Mouse (Mus musculus): ENCODE results near the gene Pagr1b. TPM values are rescaled to one million over a fixed set of nuclear protein-coding genes. Genes with fewer than 3 reads are reported as not detected.

Pagr1b gene
- polyA plus RNA-seq, 1 experiment from 2014 or later = 0.36 TPM

GRCm38 (mm10) chr7:127016486-127016938 lies 228 bp upstream of the Pagr1b start:
- Histone ChIP-seq H3K4me2 (ENCODE audit: low read depth, low read length) (peak overlapping the region; percentile 85), H3K9ac (ENCODE audit: low read length) (peak overlapping the region; percentile 91), H3K36me3 (ENCODE audit: control insufficient read depth, insufficient read depth, low read length) (peaks cover 8% of the 10 kb centered on the region; the same call in 1 of the 2 replicates), H3K4me1 (ENCODE audit: control insufficient read depth, insufficient read depth, low read length) (peaks cover 58% of the 10 kb centered on the region), H3K4me3 (replicated peaks; ENCODE audit: low read length) (peak overlapping the region; percentile 63), H3K27ac (ENCODE audit: low read length) (peak overlapping the region; percentile 98), H3K9me3 (replicated peaks; ENCODE audit: control insufficient read depth, low read length) (no peaks in the 10 kb centered on the region), H3K27me3 (ENCODE audit: control insufficient read depth, insufficient read depth, low read length) (no peaks in the 10 kb centered on the region)
- under 1% methylated on average over 22 of the region's 22 CpGs for WGBS
- peak; percentile 48 for ATAC-seq (ENCODE audit: insufficient read depth, low FRiP score)

GRCm38 (mm10) chr7:127016081-127016480 lies 203 bp downstream of the Pagr1b start:
- Histone ChIP-seq H3K4me1 (ENCODE audit: control insufficient read depth, insufficient read depth, low read length) (peaks cover 54% of the 10 kb centered on the region), H3K9ac (ENCODE audit: low read length) (peak overlapping the region; percentile 91), H3K9me3 (replicated peaks; ENCODE audit: control insufficient read depth, low read length) (no peaks in the 10 kb centered on the region), H3K27ac (ENCODE audit: low read length) (peak overlapping the region; percentile 98), H3K36me3 (ENCODE audit: control insufficient read depth, insufficient read depth, low read length) (peaks cover 8% of the 10 kb centered on the region; the same call in 1 of the 2 replicates), H3K4me2 (ENCODE audit: low read depth, low read length) (peak overlapping the region; percentile 85), H3K27me3 (ENCODE audit: control insufficient read depth, insufficient read depth, low read length) (no peaks in the 10 kb centered on the region), H3K4me3 (replicated peaks; ENCODE audit: low read length) (peak overlapping the region; percentile 63)
- peak; percentile 19; the same call in 1 of the 2 replicates for ATAC-seq (ENCODE audit: insufficient read depth, low FRiP score)
- 3% methylated on average over 10 of the region's 10 CpGs for WGBS

DNA sequence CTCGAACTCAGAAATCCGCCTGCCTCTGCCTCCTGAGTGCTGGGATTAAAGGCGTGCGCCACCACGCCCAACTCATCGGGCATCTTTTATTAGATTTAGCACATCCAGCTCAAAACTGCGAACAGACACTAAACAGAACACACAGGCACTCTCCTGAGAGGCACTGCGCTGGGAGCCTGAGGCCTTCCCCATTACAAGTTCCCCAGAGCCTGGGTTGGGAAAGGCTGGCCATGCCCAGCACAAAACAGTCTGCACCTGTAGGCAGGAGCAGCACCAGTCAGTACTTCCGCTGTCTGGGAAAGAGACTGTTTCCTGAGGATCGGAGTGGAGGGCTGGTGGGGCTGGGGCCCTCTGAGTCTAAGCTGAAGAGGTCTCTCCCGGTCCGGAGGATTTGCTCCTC lies 1.3 kb downstream of the Pagr1b start:
- WGBS = 91% methylated on average over 12 of the region's 12 CpGs
- Histone ChIP-seq H3K9ac (ENCODE audit: low read length) (no peak overlapping the region; the same call in 1 of the 2 replicates), H3K4me3 (replicated peaks; ENCODE audit: low read length) (peak overlapping the region; percentile 60; the same call in 1 of the 2 replicates), H3K27ac (ENCODE audit: low read length) (no peak overlapping the region), H3K36me3 (ENCODE audit: control insufficient read depth, insufficient read depth, low read length) (peaks cover 8% of the 10 kb centered on the region; the same call in 1 of the 2 replicates), H3K4me2 (ENCODE audit: low read depth, low read length) (no peak overlapping the region), H3K27me3 (ENCODE audit: control insufficient read depth, insufficient read depth, low read length) (no peaks in the 10 kb centered on the region), H3K9me3 (replicated peaks; ENCODE audit: control insufficient read depth, low read length) (no peaks in the 10 kb centered on the region), H3K4me1 (ENCODE audit: control insufficient read depth, insufficient read depth, low read length) (peaks cover 50% of the 10 kb centered on the region)
- no peak for ATAC-seq (ENCODE audit: insufficient read depth, low FRiP score)

DNA sequence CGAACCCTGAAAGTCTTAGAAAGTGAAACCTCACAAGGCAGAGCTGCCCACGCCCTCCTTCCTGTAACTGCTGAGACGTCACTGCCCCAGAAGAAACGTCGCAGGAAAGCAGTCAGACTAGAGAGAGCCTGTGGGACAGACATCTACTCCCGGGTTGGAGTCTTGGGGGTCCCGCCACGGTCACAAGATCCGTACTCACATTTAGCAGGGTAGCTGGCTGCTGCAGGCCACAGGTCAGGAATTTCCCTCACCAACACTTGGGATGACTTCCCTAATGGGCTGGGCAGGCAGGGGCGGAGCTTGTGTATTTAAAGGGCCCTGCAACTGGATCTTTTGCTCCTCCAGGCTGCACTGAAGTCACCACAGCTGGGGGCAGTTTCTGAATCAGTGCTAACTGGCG lies 2.0 kb downstream of the Pagr1b start, which contains the start of gene Mvp:
TSS of gene Mvp (minus strand) at position 302 of the 400 bp plus-strand sequence.
- WGBS = 20% methylated on average over 11 of the region's 11 CpGs
- Histone ChIP-seq H3K27ac (ENCODE audit: low read length) (peak within 1 kb of the TSS; percentile 70), H3K36me3 (ENCODE audit: control insufficient read depth, insufficient read depth, low read length) (peaks cover 8% of the 10 kb centered on the region; the same call in 1 of the 2 replicates), H3K9me3 (replicated peaks; ENCODE audit: control insufficient read depth, low read length) (no peaks in the 10 kb centered on the region), H3K9ac (ENCODE audit: low read length) (peak within 1 kb of the TSS; percentile 65), H3K4me3 (replicated peaks; ENCODE audit: low read length) (peak within 1 kb of the TSS; percentile 63), H3K4me2 (ENCODE audit: low read depth, low read length) (peak within 1 kb of the TSS; percentile 85), H3K27me3 (ENCODE audit: control insufficient read depth, insufficient read depth, low read length) (no peaks in the 10 kb centered on the region), H3K4me1 (ENCODE audit: control insufficient read depth, insufficient read depth, low read length) (peaks cover 46% of the 10 kb centered on the region)
- no peak for ATAC-seq (ENCODE audit: insufficient read depth, low FRiP score)

DNA sequence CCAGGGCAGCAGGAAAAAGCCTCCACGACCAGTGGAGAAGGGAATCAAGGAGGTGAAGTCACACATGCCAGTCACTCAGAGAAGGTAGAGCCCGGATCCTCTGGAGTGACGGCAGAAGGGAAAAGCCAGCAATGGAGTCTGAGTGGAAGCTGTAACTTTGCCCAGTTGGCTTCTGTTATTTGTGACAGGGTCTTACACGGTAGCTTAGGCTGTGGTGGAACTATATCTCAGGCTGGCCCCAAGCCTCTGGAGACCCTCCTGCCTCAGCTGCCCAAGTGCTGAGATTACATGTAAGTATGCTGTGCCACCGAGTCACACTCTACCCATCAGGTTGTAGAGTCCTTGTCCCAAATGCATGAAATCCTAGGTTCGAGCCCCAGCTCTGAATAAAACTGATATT lies 2.9 kb downstream of the Pagr1b start:
- peaks cover 8% of the 10 kb centered on the region; the same call in 1 of the 2 replicates for H3K36me3 ChIP-seq (ENCODE audit: control insufficient read depth, insufficient read depth, low read length)
- no peaks in the 10 kb centered on the region for H3K9me3 ChIP-seq (replicated peaks; ENCODE audit: control insufficient read depth, low read length)
- H3K27ac ChIP-seq (ENCODE audit: low read length) = no peak overlapping the region
- H3K4me2 ChIP-seq (ENCODE audit: low read depth, low read length) = peak overlapping the region; percentile 55
- no peak overlapping the region for H3K9ac ChIP-seq (ENCODE audit: low read length)
- H3K4me3 ChIP-seq (replicated peaks; ENCODE audit: low read length) = no peak overlapping the region
- no peaks in the 10 kb centered on the region for H3K27me3 ChIP-seq (ENCODE audit: control insufficient read depth, insufficient read depth, low read length)
- no peak for ATAC-seq (ENCODE audit: insufficient read depth, low FRiP score)
- peaks cover 44% of the 10 kb centered on the region for H3K4me1 ChIP-seq (ENCODE audit: control insufficient read depth, insufficient read depth, low read length)
- 95% methylated on average over 6 of the region's 6 CpGs for WGBS

DNA sequence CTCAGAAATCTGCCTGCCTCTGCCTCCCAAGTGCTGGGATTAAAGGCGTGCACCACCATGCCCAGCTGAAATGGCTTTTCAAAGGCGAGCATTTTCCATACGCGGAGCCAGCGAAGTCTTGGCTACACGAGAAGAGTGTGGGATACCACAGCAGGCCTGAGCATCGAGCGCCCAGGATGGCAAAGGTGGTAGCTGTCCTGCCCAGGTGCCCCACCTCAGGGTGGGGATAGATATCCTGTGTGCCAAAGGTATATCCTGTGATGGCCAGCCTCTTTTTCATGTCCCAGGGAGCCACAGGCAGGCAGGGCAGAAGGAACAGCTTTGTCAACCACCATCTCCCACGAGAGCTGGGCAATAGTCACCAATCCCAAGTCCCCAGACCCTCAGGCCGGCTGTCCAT lies 3.4 kb downstream of the Pagr1b start:
- H3K4me2 ChIP-seq (ENCODE audit: low read depth, low read length) = no peak overlapping the region
- H3K9ac ChIP-seq (ENCODE audit: low read length) = no peak overlapping the region
- no peaks in the 10 kb centered on the region for H3K9me3 ChIP-seq (replicated peaks; ENCODE audit: control insufficient read depth, low read length)
- H3K4me3 ChIP-seq (replicated peaks; ENCODE audit: low read length) = no peak overlapping the region
- H3K27me3 ChIP-seq (ENCODE audit: control insufficient read depth, insufficient read depth, low read length) = no peaks in the 10 kb centered on the region
- peaks cover 42% of the 10 kb centered on the region for H3K4me1 ChIP-seq (ENCODE audit: control insufficient read depth, insufficient read depth, low read length)
- WGBS = 96% methylated on average over 10 of the region's 10 CpGs
- no peak overlapping the region for H3K27ac ChIP-seq (ENCODE audit: low read length)
- ATAC-seq (ENCODE audit: insufficient read depth, low FRiP score) = no peak
- peaks cover 8% of the 10 kb centered on the region; the same call in 1 of the 2 replicates for H3K36me3 ChIP-seq (ENCODE audit: control insufficient read depth, insufficient read depth, low read length)

DNA sequence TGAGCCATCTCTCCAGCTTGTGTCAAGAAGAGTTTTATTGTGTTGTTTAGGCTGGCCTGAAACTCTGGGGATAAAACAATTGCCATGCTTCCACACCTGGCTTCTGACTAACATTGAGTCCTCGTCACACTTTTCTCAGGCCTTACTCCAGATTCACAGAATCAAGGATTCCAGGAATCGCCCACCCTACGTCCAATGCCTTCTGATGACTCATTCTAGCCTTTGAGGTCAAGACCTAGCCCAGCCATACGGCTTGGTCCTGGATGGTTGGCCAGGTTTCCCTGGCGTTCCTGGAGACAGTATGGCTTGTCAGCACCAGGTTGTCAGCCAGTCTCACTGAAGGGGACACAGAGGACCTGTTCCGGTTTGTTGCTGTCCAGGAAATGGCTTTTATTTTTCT lies 3.9 kb downstream of the Pagr1b start:
- peaks cover 8% of the 10 kb centered on the region; the same call in 1 of the 2 replicates for H3K36me3 ChIP-seq (ENCODE audit: control insufficient read depth, insufficient read depth, low read length)
- peaks cover 37% of the 10 kb centered on the region for H3K4me1 ChIP-seq (ENCODE audit: control insufficient read depth, insufficient read depth, low read length)
- no peak overlapping the region for H3K4me2 ChIP-seq (ENCODE audit: low read depth, low read length)
- no peaks in the 10 kb centered on the region for H3K9me3 ChIP-seq (replicated peaks; ENCODE audit: control insufficient read depth, low read length)
- H3K4me3 ChIP-seq (replicated peaks; ENCODE audit: low read length) = no peak overlapping the region
- H3K9ac ChIP-seq (ENCODE audit: low read length) = no peak overlapping the region
- 79% methylated on average over 6 of the region's 6 CpGs for WGBS
- no peaks in the 10 kb centered on the region for H3K27me3 ChIP-seq (ENCODE audit: control insufficient read depth, insufficient read depth, low read length)
- ATAC-seq (ENCODE audit: insufficient read depth, low FRiP score) = no peak
- no peak overlapping the region for H3K27ac ChIP-seq (ENCODE audit: low read length)

- no peak overlapping the region for H3K4me2 ChIP-seq (ENCODE audit: low read depth, low read length)
- no peak overlapping the region for H3K27ac ChIP-seq (ENCODE audit: low read length)
- H3K4me1 ChIP-seq (ENCODE audit: control insufficient read depth, insufficient read depth, low read length) = peaks cover 37% of the 10 kb centered on the region
- 60% methylated on average over 2 of the region's 2 CpGs for WGBS
- ATAC-seq (ENCODE audit: insufficient read depth, low FRiP score) = no peak
- no peaks in the 10 kb centered on the region for H3K27me3 ChIP-seq (ENCODE audit: control insufficient read depth, insufficient read depth, low read length)
- no peaks in the 10 kb centered on the region for H3K9me3 ChIP-seq (replicated peaks; ENCODE audit: control insufficient read depth, low read length)
- H3K36me3 ChIP-seq (ENCODE audit: control insufficient read depth, insufficient read depth, low read length) = peaks cover 8% of the 10 kb centered on the region; the same call in 1 of the 2 replicates
- H3K4me3 ChIP-seq (replicated peaks; ENCODE audit: low read length) = no peak overlapping the region
- H3K9ac ChIP-seq (ENCODE audit: low read length) = no peak overlapping the region
Measured at GRCm38 (mm10) chr7:127011717-127012116, 4.6 kb downstream of the Pagr1b start.

DNA sequence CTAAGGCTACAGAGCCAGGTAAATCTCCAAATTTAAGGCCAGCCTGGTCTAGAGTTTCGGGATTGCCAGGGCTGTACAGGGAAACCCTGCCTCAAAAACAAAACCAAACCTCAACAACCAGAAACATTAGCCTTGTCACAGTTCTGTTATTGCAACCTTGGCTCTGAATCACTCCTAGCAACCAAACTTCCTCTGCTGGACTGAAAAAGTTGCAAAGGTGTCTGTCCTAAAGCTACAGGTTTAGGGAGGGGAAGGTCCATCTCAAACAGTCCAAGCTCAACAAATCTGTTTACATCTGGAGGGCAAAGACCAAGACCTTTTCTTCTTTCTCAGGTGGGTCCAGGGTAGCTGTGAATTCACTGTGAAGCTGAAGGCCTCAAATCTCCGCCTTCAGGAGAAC lies 5.2 kb downstream of the Pagr1b start:
- WGBS = 85% methylated on average over 2 of the region's 2 CpGs

More for the DNA sequence above, 5.2 kb downstream of the Pagr1b start:
- H3K9me3 ChIP-seq (replicated peaks; ENCODE audit: control insufficient read depth, low read length) = no peaks in the 10 kb centered on the region
- ATAC-seq (ENCODE audit: insufficient read depth, low FRiP score) = no peak
- no peaks in the 10 kb centered on the region for H3K27me3 ChIP-seq (ENCODE audit: control insufficient read depth, insufficient read depth, low read length)
- H3K4me3 ChIP-seq (replicated peaks; ENCODE audit: low read length) = no peak overlapping the region
- H3K27ac ChIP-seq (ENCODE audit: low read length) = no peak overlapping the region
- H3K36me3 ChIP-seq (ENCODE audit: control insufficient read depth, insufficient read depth, low read length) = peaks cover 8% of the 10 kb centered on the region; the same call in 1 of the 2 replicates
- H3K9ac ChIP-seq (ENCODE audit: low read length) = no peak overlapping the region
- H3K4me2 ChIP-seq (ENCODE audit: low read depth, low read length) = no peak overlapping the region
- H3K4me1 ChIP-seq (ENCODE audit: control insufficient read depth, insufficient read depth, low read length) = peaks cover 39% of the 10 kb centered on the region

Measured in stomach, embryonic 16.5 days (tissue).